Mouse (Mus musculus): ENCODE measurements around the gene Gabpb1.

DNA sequence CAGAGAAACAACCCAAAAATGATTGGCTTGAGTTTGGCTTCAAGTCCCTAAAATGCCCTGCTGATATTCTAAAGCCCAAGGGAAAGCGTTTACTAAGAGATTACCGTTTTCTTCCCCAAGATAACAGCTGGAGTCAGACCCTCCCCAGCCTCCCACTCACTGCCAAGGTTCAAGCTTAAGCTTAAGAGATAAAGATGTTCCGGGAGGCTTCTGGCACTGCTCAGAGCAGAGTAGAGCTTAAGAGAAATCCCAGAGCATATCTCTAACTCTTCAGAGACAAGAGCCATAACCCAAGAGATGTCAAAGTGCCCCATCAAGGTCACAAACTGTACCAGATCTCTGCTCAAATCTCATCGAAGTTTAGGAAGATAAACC is 69.5 kb downstream of the Gabpb1 start:
- TF ChIP-seq CTCF (IDR thresholded peaks at IDR 0.05; ENCODE audit: borderline replicate concordance, insufficient read depth, low read length) (no peak), POLR2A (IDR thresholded peaks at IDR 0.05; ENCODE audit: low read depth, low read length) (no peak)
